Mouse (Mus musculus): ENCODE measurements around the gene Rnf43. TPM values are rescaled to one million over a fixed set of nuclear protein-coding genes. Genes with fewer than 3 reads are reported as not detected.

Rnf43 gene
- polyA plus RNA-seq, 1 experiment from 2014 or later, result 2.1 TPM

- H3K27me3 ChIP-seq (ENCODE audit: control insufficient read depth, insufficient read depth, low read length), result no peaks in the 10 kb centered on the region
- no peak overlapping the region for H3K27ac ChIP-seq (ENCODE audit: low read length)
- no peak for ATAC-seq (replicated peaks; ENCODE audit: extremely low read depth, insufficient read depth, low FRiP score)
- no peaks in the 10 kb centered on the region for H3K9me3 ChIP-seq (replicated peaks; ENCODE audit: control insufficient read depth, low read length)
- no peak overlapping the region for H3K4me3 ChIP-seq (ENCODE audit: low read length)
- 88% methylated on average over 3 of the region's 3 CpGs for WGBS
- H3K4me2 ChIP-seq (ENCODE audit: low read depth, low read length), result no peak overlapping the region
- H3K36me3 ChIP-seq (ENCODE audit: control insufficient read depth, insufficient read depth), result peaks cover 15% of the 10 kb centered on the region
- H3K9ac ChIP-seq (ENCODE audit: low read length), result no peak overlapping the region
- no peaks in the 10 kb centered on the region for H3K4me1 ChIP-seq (ENCODE audit: control insufficient read depth, insufficient read depth, low read length)
These were observed 81.2 kb downstream of the Rnf43 start for GRCm38 (mm10) chr11:87743691-87744090.

GRCm38 (mm10) chr11:87744964-87745363 is 82.4 kb downstream of the Rnf43 start:
- H3K9me3 ChIP-seq (replicated peaks; ENCODE audit: control insufficient read depth, low read length), result no peaks in the 10 kb centered on the region
- H3K36me3 ChIP-seq (ENCODE audit: control insufficient read depth, insufficient read depth), result peaks cover 13% of the 10 kb centered on the region
- no peaks in the 10 kb centered on the region for H3K27me3 ChIP-seq (ENCODE audit: control insufficient read depth, insufficient read depth, low read length)
- 60% methylated on average over 4 of the region's 4 CpGs for WGBS
- no peak overlapping the region for H3K4me2 ChIP-seq (ENCODE audit: low read depth, low read length)
- no peak overlapping the region for H3K9ac ChIP-seq (ENCODE audit: low read length)
- no peak overlapping the region for H3K4me3 ChIP-seq (ENCODE audit: low read length)
- 0 out of 2 replicates have a peak, but pooled peaks have one; percentile 45 for ATAC-seq (replicated peaks; ENCODE audit: extremely low read depth, insufficient read depth, low FRiP score)
- no peaks in the 10 kb centered on the region for H3K4me1 ChIP-seq (ENCODE audit: control insufficient read depth, insufficient read depth, low read length)
- H3K27ac ChIP-seq (ENCODE audit: low read length), result peak overlapping the region; percentile 33; the same call in 1 of the 2 replicates

DNA sequence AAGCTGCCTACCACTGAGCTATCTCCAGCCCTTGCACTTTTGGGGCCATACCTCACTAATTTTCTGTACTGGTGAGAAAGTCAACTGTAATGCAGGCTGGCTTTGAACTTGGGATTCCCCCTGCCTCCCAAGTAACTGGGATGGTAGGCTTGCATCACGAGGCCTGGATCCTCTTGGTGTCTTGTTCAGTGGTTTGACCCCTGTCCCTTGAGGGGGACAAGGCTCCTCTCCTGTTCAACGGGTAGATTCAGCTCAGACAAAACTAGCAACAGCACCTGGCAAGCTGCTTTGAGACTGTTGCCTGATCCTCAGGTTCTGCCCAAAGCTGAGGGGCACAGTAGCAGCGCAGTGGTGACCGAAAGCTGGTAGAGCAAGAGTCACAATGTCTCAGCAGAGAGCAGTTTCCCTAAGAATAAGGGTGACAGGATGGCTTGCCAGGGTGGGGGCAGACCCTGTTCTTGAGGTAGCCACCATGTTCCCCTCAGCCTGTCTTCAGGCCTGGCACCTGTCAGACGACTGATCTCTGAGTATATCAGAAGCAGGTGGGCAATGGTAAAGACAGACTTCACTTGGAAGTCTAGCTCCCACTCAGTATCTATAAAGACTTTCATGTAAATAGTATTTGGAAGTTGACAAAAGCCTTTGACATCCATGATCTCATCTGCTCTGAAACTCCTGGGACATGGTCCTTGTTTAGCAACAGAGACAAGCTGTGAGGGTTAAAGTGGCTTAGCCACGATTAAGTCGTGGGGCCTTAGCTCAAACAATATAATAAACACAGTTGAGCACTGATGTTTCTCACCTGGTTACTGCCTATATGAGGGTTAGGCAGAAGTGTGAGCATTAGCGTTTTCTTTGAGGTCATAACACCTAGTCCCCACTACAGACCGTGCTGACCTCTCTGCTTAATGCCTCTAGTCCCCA is 83.4 kb downstream of the Rnf43 start:
- Histone ChIP-seq H3K27me3 (ENCODE audit: control insufficient read depth, insufficient read depth, low read length) (no peaks in the 10 kb centered on the region), H3K36me3 (ENCODE audit: control insufficient read depth, insufficient read depth) (peaks cover 7% of the 10 kb centered on the region), H3K9me3 (replicated peaks; ENCODE audit: control insufficient read depth, low read length) (no peaks in the 10 kb centered on the region), H3K4me1 (ENCODE audit: control insufficient read depth, insufficient read depth, low read length) (no peaks in the 10 kb centered on the region), H3K4me2 (ENCODE audit: low read depth, low read length) (no peak overlapping the region), H3K4me3 (ENCODE audit: low read length) (no peak overlapping the region), H3K27ac (ENCODE audit: low read length) (peak overlapping the region; percentile 33), H3K9ac (ENCODE audit: low read length) (no peak overlapping the region)
- no peak for ATAC-seq (replicated peaks; ENCODE audit: extremely low read depth, insufficient read depth, low FRiP score)
- WGBS, result 72% methylated on average over 9 of the region's 9 CpGs

DNA sequence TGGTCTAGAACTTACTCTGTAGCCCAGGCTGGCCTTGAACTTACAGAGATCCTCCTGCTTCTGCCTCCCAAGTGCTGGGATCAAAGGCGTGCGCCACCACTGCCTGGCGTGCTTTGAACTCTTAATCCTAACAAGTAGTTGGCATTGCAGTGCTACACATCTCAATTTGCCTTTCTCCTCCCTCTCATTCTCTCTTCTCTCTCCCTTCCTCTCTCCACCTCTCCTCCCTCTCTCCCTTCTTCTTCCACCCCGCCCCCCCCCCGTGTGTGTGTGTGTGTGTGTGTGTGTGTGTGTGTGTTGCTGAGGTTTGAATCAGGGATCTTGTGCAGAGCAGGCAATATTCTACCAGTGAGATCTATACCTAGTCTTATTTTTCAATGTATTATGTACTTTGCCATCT is 84.8 kb downstream of the Rnf43 start:
- 82% methylated on average over 4 of the region's 5 CpGs for WGBS
- Histone ChIP-seq H3K9me3 (replicated peaks; ENCODE audit: control insufficient read depth, low read length) (no peaks in the 10 kb centered on the region), H3K27ac (ENCODE audit: low read length) (no peak overlapping the region), H3K4me1 (ENCODE audit: control insufficient read depth, insufficient read depth, low read length) (no peaks in the 10 kb centered on the region), H3K4me3 (ENCODE audit: low read length) (no peak overlapping the region), H3K36me3 (ENCODE audit: control insufficient read depth, insufficient read depth) (peaks cover 7% of the 10 kb centered on the region), H3K27me3 (ENCODE audit: control insufficient read depth, insufficient read depth, low read length) (no peaks in the 10 kb centered on the region), H3K9ac (ENCODE audit: low read length) (no peak overlapping the region), H3K4me2 (ENCODE audit: low read depth, low read length) (no peak overlapping the region)
- no peak for ATAC-seq (replicated peaks; ENCODE audit: extremely low read depth, insufficient read depth, low FRiP score)

DNA sequence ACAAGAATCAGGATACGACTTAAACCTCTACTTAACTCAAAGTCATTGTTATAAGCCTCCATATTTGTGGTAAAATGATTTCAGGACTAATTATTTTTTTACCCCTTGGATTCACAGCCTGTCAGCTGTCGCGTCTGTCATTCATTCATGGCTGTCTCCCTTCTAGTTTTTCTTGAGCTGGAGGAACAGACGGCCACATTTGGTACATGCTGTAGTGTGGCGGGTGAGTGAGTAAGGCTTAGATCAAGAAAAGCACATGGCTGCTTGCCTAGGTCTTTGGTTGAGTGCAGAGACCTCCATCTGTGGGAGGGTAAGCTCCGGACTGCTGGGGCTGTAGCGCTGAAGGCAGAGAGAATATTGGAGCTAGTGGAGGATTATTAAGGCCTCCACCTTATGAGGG is 85.2 kb downstream of the Rnf43 start:
- H3K4me3 ChIP-seq (ENCODE audit: low read length), result no peak overlapping the region
- ATAC-seq (replicated peaks; ENCODE audit: extremely low read depth, insufficient read depth, low FRiP score), result no peak
- 86% methylated on average over 7 of the region's 7 CpGs for WGBS

GRCm38 (mm10) chr11:87748132-87749119 is 85.9 kb downstream of the Rnf43 start:
- H3K4me1 ChIP-seq (ENCODE audit: control insufficient read depth, insufficient read depth, low read length), result no peaks in the 10 kb centered on the region
- 27% methylated on average over 19 of the region's 19 CpGs for WGBS
- peaks cover 5% of the 10 kb centered on the region for H3K36me3 ChIP-seq (ENCODE audit: control insufficient read depth, insufficient read depth)
- peak overlapping the region; percentile 44 for H3K27ac ChIP-seq (ENCODE audit: low read length)
- H3K9me3 ChIP-seq (replicated peaks; ENCODE audit: control insufficient read depth, low read length), result no peaks in the 10 kb centered on the region
- peak overlapping the region; percentile 23 for H3K4me3 ChIP-seq (ENCODE audit: low read length)
- H3K27me3 ChIP-seq (ENCODE audit: control insufficient read depth, insufficient read depth, low read length), result no peaks in the 10 kb centered on the region
- H3K4me2 ChIP-seq (ENCODE audit: low read depth, low read length), result peak overlapping the region; percentile 40
- peak overlapping the region; percentile 40 for H3K9ac ChIP-seq (ENCODE audit: low read length)
- no peak; the same call in 1 of the 2 replicates for ATAC-seq (replicated peaks; ENCODE audit: extremely low read depth, insufficient read depth, low FRiP score)

More for the DNA sequence above, 85.2 kb downstream of the Rnf43 start:
- no peaks in the 10 kb centered on the region for H3K9me3 ChIP-seq (replicated peaks; ENCODE audit: control insufficient read depth, low read length)
- H3K4me1 ChIP-seq (ENCODE audit: control insufficient read depth, insufficient read depth, low read length), result no peaks in the 10 kb centered on the region
- H3K4me2 ChIP-seq (ENCODE audit: low read depth, low read length), result no peak overlapping the region
- no peak overlapping the region for H3K9ac ChIP-seq (ENCODE audit: low read length)
- H3K27me3 ChIP-seq (ENCODE audit: control insufficient read depth, insufficient read depth, low read length), result no peaks in the 10 kb centered on the region
- no peak overlapping the region for H3K27ac ChIP-seq (ENCODE audit: low read length)
- peaks cover 5% of the 10 kb centered on the region for H3K36me3 ChIP-seq (ENCODE audit: control insufficient read depth, insufficient read depth)

GRCm38 (mm10) chr11:87749192-87750042 is 86.9 kb downstream of the Rnf43 start:
- H3K4me1 ChIP-seq (ENCODE audit: control insufficient read depth, insufficient read depth, low read length), result no peaks in the 10 kb centered on the region
- H3K36me3 ChIP-seq (ENCODE audit: control insufficient read depth, insufficient read depth), result no peaks in the 10 kb centered on the region
- H3K27ac ChIP-seq (ENCODE audit: low read length), result peak overlapping the region; percentile 47
- peak; percentile 63 for ATAC-seq (replicated peaks; ENCODE audit: extremely low read depth, insufficient read depth, low FRiP score)
- peak overlapping the region; percentile 23; the same call in 1 of the 2 replicates for H3K4me3 ChIP-seq (ENCODE audit: low read length)
- H3K9ac ChIP-seq (ENCODE audit: low read length), result peak overlapping the region; percentile 39
- H3K27me3 ChIP-seq (ENCODE audit: control insufficient read depth, insufficient read depth, low read length), result no peaks in the 10 kb centered on the region
- WGBS, result 35% methylated on average over 18 of the region's 18 CpGs
- H3K4me2 ChIP-seq (ENCODE audit: low read depth, low read length), result peak overlapping the region; percentile 43
- H3K9me3 ChIP-seq (replicated peaks; ENCODE audit: control insufficient read depth, low read length), result no peaks in the 10 kb centered on the region

DNA sequence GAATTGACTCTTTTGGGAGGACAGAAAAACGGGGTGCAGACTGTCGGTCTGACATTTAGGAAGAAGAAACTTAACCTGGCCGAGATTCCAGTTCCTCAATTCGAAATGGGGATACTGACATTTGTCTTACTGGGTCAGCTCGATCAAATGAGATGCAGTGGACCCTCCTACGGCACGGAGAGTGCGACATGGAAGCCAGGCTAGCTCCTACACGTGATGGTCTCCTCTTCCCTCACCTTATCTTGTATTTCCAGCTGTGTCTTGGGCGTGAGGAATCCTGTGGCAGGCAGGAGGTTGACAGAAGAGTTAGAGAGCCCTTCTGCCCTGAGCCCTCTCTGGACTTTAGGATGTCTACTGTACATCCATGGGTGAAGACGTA is 87.5 kb downstream of the Rnf43 start:
- ATAC-seq (replicated peaks; ENCODE audit: extremely low read depth, insufficient read depth, low FRiP score), result no peak
- no peaks in the 10 kb centered on the region for H3K9me3 ChIP-seq (replicated peaks; ENCODE audit: control insufficient read depth, low read length)
- WGBS, result 57% methylated on average over 11 of the region's 11 CpGs
- peak overlapping the region; percentile 43 for H3K4me2 ChIP-seq (ENCODE audit: low read depth, low read length)
- no peaks in the 10 kb centered on the region for H3K36me3 ChIP-seq (ENCODE audit: control insufficient read depth, insufficient read depth)
- peak overlapping the region; percentile 47; the same call in 1 of the 2 replicates for H3K27ac ChIP-seq (ENCODE audit: low read length)
- H3K4me3 ChIP-seq (ENCODE audit: low read length), result peak overlapping the region; percentile 16; the same call in 1 of the 2 replicates
- no peaks in the 10 kb centered on the region for H3K27me3 ChIP-seq (ENCODE audit: control insufficient read depth, insufficient read depth, low read length)
- no peaks in the 10 kb centered on the region for H3K4me1 ChIP-seq (ENCODE audit: control insufficient read depth, insufficient read depth, low read length)
- no peak overlapping the region; the same call in 1 of the 2 replicates for H3K9ac ChIP-seq (ENCODE audit: low read length)
